Mouse (Mus musculus) megakaryocyte, embryonic 14.5 days (primary cell): Measurements from ENCODE around the gene Zbtb22.
A peak's percentile ranks its signal among the peaks of the same experiment; 100 is the strongest.

Source experiments
- FLI1 ChIP-seq: IDR thresholded peaks from 2 replicates; pipeline ENCODE4 v1.6.1; 2012; ENCODE audit warnings: low read length, inconsistent platforms, mixed read lengths
- GATA1 ChIP-seq: IDR thresholded peaks from 3 replicates; pipeline ENCODE4 v1.6.1; 2012; ENCODE audit warnings: mixed read lengths, low read length, inconsistent platforms, borderline replicate concordance

DNA sequence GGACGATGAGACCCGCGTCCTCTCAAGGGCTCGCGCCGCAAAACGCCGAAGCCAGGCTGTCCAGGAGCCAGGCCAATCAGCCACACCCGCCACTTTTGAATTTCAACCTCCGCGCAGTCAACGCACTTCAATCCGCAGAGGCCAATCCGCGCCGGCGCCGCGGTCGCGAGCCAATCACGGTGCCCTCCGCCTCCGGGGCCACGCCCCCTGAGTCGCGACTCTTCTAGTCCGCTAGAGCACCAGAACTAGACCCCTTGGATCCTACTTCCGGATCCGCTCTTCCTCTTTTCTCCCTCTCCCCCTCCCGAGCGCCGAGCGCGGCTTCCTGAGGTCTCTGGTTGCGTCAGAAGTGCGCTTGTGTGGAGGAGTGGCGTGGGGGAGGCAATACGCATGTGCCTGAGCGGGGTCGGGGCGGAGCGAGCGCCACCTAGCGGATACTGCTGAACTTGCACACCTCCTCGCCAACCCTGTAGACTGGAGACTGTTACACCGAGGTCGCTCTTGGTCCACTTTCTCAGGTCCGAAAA is 25.1 kb upstream of the Zbtb22 start, which contains the start of gene Kifc1:
- TF ChIP-seq GATA1 (no peak), FLI1 (peak; percentile 75)
